Mouse (Mus musculus) urinary bladder, adult 18-20 months (tissue): ENCODE measurements around the gene Sod3.
A peak's percentile ranks its signal among the peaks of the same experiment; 100 is the strongest.

Source experiments
- DNase-seq, 2 experiments: peaks; one replicate each; pipeline ENCODE4 v3.0.0; 2022; ENCODE audit warnings: low spot score in 2 of 2, mixed read lengths in 2 of 2

Gene Sod3

GRCm38 (mm10) chr5:52363468-52364150 lies at the start of gene Sod3:
Gene Sod3 (plus strand): TSS chr5:52363791.
- peak; percentile 6 to 71 for DNase-seq

GRCm38 (mm10) chr5:52316926-52317325 lies 46.7 kb upstream of the Sod3 start:
- no peak for DNase-seq

GRCm38 (mm10) chr5:52319499-52319898 lies 44.1 kb upstream of the Sod3 start:
- no peak for DNase-seq

- DNase-seq: no peak
These were observed 31.5 kb upstream of the Sod3 start for GRCm38 (mm10) chr5:52332120-52332519.

- DNase-seq: no peak
These were observed 28.0 kb upstream of the Sod3 start for GRCm38 (mm10) chr5:52335590-52335989.

- DNase-seq: no peak
These were observed 24.5 kb upstream of the Sod3 start for GRCm38 (mm10) chr5:52339134-52339533.

- DNase-seq: no peak
These were observed 16.7 kb upstream of the Sod3 start for GRCm38 (mm10) chr5:52346890-52347289.

GRCm38 (mm10) chr5:52350451-52350850 lies 13.1 kb upstream of the Sod3 start:
- no peak for DNase-seq

- DNase-seq: no peak
These were observed 12.0 kb upstream of the Sod3 start for GRCm38 (mm10) chr5:52351561-52351960.

- no peak for DNase-seq
These were observed 10.9 kb upstream of the Sod3 start for GRCm38 (mm10) chr5:52352730-52353129.

GRCm38 (mm10) chr5:52354441-52354840 lies 9.2 kb upstream of the Sod3 start:
- DNase-seq: no peak

GRCm38 (mm10) chr5:52355612-52356011 lies 8.0 kb upstream of the Sod3 start:
- peak in 1 of 2 experiments; percentile 26 for DNase-seq

- DNase-seq: no peak
These were observed 6.3 kb upstream of the Sod3 start for GRCm38 (mm10) chr5:52357175-52357754.

- DNase-seq: no peak
These were observed 5.5 kb upstream of the Sod3 start for GRCm38 (mm10) chr5:52358120-52358519.

- no peak for DNase-seq
These were observed 3.1 kb upstream of the Sod3 start for GRCm38 (mm10) chr5:52360286-52361049.

GRCm38 (mm10) chr5:52362776-52363467 lies 669 bp upstream of the Sod3 start:
- DNase-seq: no peak

- DNase-seq: no peak
These were observed 930 bp downstream of the Sod3 start for GRCm38 (mm10) chr5:52364521-52364920.

GRCm38 (mm10) chr5:52365930-52366329 lies 2.3 kb downstream of the Sod3 start:
- no peak for DNase-seq

GRCm38 (mm10) chr5:52366661-52367060 lies 3.1 kb downstream of the Sod3 start:
- no peak for DNase-seq

- no peak for DNase-seq
These were observed 4.6 kb downstream of the Sod3 start for GRCm38 (mm10) chr5:52367866-52368840.

- no peak for DNase-seq
These were observed 7.3 kb downstream of the Sod3 start for GRCm38 (mm10) chr5:52370901-52371300.
